Mouse (Mus musculus): ENCODE results near the gene Cab39. TPM values are rescaled to one million over a fixed set of nuclear protein-coding genes. Genes with fewer than 3 reads are reported as not detected.

The Cab39 gene
- total RNA-seq, 2 experiments from 2014 or later: 126 to 129 TPM

DNA sequence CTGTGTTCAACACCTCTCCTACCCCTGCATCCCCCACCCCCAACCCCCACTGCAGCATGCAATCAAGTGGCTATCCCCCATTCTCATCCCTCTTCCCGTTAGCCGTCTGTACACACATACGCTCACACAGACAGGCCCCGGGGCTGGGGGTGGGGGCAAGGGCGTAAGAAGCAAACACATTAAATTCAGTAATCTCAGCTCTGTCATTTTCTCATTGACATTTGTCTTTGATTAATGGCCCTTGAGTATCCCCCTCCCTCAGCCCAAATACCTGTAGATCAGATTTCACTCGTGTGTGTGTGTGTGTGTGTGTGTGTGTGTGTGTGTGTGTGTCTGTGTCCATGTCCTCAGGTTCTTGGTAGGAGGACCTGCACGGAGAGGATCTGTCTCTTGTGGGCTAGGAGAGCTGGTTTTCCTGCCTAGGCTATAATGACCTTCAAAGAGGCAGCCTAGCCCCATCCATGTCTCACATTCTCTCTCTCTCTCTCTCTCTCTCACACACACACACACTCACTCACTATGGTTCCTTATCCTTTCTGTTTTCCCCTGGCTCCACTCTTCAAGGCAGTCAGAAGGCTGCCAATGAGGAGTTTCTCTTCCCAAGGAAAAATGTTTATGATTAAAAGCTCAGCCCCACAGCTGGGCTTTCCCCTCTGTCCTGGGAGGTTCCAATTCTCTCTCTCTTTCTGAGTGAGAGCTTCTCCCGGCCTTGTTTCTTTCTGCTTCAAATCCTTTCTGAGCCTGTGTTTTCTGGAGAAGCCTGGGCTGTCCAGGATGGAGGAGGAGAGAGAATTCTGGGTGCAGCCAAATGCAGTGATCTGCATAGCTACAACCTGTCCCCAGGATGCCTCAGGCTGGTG lies 104.9 kb downstream of the Cab39 start:
- DNase-seq (ENCODE audit: low spot score in 2 of 2): no peak

DNA sequence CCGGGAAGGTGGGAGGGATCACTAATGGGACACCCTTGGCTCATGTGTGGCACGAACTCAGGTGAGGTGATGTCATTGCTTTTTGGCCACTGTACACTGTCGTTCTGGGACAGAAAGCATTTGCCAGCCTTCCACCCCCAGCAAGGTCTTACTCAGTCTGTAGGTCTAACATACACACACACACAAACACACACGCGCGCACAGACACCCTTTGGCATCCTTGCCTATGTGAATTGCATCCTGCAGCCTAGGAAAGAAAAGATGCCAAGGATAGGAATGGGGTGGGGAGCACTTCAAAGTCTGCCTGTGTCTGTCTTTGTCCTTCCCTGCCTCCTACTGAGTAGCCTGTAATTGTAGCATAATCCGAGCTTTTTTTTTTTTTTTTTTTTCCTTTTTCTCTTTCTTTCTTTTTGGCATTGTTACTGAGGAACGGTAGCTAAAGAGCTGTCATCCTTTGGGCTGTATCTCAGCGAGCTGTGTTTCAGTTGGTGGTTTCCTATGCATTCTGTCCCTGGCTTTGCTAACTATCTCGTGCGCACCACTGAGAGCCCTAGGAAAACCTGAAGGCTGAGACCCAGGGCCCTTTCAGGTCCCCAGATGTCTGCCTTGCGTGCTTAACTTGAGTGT lies 105.6 kb downstream of the Cab39 start:
- no peak for DNase-seq (ENCODE audit: low spot score in 2 of 2)

DNA sequence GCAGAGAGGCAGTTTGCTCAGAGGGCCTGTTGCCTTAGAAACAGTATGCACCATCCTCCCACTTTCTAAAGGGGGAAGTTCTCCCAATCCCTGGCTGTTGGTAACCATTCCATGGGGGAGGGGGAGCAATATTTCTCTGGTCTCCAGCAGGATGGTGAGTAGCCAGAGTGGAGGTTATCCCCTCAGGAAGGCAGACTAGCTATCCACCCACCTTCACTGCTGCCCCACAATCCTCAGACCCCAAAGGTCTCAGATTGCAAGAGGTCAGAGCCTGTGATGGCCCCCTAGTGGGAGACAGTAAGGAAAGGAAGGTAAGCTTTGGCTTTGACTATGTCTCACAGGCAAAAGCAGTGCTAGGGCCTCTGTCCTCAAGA lies 106.1 kb downstream of the Cab39 start:
- no peak for DNase-seq (ENCODE audit: low spot score in 2 of 2)

DNA sequence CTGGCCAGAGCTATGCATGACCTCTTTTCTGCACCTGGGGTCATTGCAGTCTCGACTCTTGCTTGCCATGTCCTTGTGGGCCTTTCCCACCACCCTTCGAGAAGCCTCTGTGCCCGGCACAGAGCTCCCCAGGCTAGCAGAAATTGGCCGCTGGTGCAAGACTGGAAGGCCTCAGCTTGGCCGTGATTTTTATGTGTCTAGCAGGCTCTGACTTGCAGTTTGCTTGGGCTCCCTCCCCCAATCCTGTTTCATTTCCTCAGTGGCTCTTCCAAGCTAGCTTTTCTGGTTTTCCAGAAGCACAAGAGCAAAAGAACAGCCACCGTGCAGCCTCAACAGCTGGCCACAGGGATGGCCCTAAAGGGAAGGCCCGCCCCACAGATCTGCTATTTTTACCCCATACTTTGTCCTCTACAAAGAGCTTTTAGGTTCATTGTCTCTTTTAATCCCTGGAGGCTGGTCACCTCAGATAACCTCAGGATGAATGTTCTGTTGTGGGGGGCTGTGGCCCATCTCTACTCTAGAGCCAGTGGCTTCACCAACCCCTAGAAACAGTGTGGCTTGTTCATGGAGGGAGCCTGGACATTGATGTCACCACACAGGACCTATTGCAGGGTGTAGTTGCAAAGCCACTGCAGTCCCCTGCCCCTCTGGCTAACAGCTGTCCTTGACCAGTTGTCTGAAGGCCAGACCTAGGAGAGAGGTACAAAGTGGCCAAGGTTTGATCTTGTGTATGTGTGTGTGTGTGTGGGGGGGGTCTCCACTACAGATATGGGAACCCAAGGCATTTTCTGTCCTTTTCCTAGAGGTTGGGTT lies 107.5 kb downstream of the Cab39 start:
- DNase-seq (ENCODE audit: low spot score in 2 of 2): no peak

Small RNA genes lying within 50 kb of the gene (microRNA-seq; reads per million reads assigned to microRNA genes)
- gene Gm25472: 0 reads per million in 2 experiments
- gene Mir8096: 0 reads per million in 2 experiments

Other genes starting within 250 kb of the Cab39 start
- gene G530012D18Rik, start 217.8 kb upstream of the Cab39 start, total RNA-seq (2021): not detected
- gene Sp110, start 194.6 kb upstream of the Cab39 start, total RNA-seq (2021): 1 to 10 TPM in 1 of 2 experiments, under 1 TPM in 1; 0.38 to 1.8 TPM
- under 1 TPM; 0.60 to 0.65 TPM for gene Sp140, start 193.1 kb upstream of the Cab39 start, total RNA-seq (2021)
- gene Sp100, start 143.5 kb upstream of the Cab39 start, total RNA-seq (2021): under 1 TPM; 0.43 to 0.44 TPM
- gene A630001G21Rik, start 14.8 kb upstream of the Cab39 start, total RNA-seq (2021): under 1 TPM in 1 of 2 experiments, not detected in 1; 0.36 TPM
- 100 to 1,000 TPM; 505 to 525 TPM for gene Itm2c, start 100.8 kb downstream of the Cab39 start, total RNA-seq (2021)
- 1 to 10 TPM; 4.1 to 5.3 TPM for gene 4933407L21Rik, start 135.0 kb downstream of the Cab39 start, total RNA-seq (2021)
- not detected for gene Gpr55, start 167.6 kb downstream of the Cab39 start, total RNA-seq (2021)
- 1 to 10 TPM in 1 of 2 experiments, under 1 TPM in 1; 0.95 to 1.1 TPM for gene Spata3, start 223.4 kb downstream of the Cab39 start, total RNA-seq (2021)

Measured in layer of hippocampus, postnatal 14 days (tissue).